Mouse (Mus musculus) frontal cortex, adult (tissue): ENCODE data around the gene Dcaf5.
A peak's percentile ranks its signal among the peaks of the same experiment; 100 is the strongest.
"Not testable (repeated sequence)": the region's sequence is repeated elsewhere in the genome, so short reads cannot be mapped to it uniquely, and the experiment has no call there.

Source experiments
- ATAC-seq: cut with Nextera tagmentation; 2 replicates; pipeline ENCODE4 v1.9.2; 2017; ENCODE audit warnings: mild to moderate bottlenecking, moderate library complexity, mixed read lengths; ENCODE audit not compliant: low TSS enrichment

Gene Dcaf5

DNA sequence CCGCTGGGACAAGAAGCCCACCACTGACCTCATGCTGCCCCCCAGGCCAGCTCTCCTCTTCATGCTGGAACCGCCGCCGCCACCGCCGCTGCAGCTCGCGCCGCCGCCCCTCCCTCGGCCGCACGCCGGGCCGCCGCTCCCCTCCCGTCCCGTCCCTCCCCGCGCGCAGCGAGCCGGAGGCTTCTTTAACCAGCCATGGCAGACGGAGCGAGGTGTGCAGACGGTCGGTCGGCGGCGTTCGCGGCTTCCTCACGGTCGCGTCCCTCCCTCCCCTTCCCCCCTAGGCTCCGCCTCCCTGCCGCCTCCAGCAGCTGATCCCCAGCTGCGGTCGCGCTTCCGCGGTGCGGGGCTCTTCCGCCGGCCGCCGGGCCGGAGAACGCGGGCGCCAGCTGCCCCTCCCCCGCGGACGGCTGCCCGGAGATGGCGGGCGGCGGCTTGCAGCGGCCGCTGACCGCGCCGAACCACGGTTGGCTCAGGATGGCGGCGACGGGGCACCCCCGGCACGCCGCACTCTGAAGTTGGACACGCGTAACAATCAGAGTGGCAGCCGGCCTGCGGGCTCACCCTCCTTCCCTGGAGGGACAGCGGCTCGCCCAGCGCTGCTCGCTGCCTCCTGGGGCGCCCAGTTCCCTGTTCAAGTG is at the start of gene Dcaf5:
Gene Dcaf5, minus strand, starts transcription at position 266 of the 641 bp plus-strand sequence.
- ATAC-seq: peak; percentile 82

GRCm38 (mm10) chr12:80483397-80483796 is 47.0 kb upstream of the Dcaf5 start:
- no peak for ATAC-seq

DNA sequence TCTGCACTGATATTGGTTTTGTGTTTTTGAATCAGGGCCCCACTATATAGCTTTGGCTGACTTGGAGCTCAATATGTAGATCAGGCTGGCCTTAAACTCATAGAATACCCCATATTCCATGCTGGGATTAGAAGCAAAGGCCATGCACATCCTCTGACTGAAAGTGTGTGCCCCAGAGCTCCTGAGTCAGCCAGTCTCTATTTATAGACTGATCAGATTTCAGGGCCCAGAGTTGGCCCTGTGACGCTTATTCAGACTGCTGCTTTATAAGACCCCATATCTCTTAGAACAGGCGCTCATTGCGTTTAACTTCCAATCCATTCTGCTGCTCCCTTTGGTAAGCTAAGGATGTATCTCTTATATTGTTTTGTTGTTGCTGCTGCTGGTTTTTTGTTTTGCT is 43.6 kb upstream of the Dcaf5 start:
- ATAC-seq: no peak

DNA sequence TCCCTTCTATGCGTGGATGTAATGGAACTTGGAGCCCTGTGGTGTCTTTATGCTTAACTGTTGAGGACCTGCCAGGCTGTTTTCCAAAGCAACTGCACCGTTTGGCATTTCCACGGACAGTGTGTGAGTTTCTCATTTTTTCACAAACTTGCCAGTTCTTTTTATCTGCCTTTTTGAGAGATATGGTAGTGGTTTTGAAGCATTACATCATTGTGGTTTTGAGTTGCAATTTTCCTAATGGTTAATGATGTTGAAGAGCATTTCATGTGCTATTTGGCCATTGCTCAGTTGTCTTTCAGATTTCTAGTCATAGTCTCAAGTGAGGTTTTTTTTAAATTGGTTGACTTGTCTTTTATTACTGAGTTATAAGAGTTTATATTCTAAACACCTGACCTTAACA is 37.3 kb upstream of the Dcaf5 start:
- ATAC-seq: no peak

GRCm38 (mm10) chr12:80471926-80472325 is 35.5 kb upstream of the Dcaf5 start:
- ATAC-seq: no peak

- ATAC-seq: no peak
Measured at GRCm38 (mm10) chr12:80470206-80470605, 33.8 kb upstream of the Dcaf5 start.

DNA sequence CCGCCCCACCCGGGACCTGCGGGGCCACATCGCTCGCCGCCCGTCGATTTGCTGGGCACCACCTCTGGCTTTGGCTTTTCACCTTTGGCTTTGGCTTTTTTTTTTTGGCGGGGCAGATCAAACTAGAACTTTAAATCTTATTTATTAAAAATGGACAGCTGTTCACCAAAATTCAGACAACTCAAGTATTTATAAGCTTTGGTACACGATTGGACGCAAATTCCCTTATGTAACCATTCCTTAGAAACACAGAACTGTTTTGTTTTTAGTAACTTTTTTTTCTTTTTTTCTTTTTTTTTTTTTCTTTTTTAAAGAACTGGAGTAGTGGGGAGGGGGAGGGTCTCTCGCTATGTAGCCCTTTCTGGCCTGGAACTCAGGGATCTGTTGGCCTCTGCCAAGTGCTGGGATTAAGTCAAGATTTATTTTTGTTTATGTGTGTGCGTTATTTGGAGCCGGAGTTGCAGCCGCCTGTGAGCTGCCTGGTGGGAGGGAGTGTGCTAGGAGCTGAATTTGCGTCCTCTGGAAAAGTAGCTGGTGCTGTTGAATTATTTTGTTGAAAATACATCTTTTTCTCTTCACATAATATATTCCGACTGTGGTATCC is 27.4 kb upstream of the Dcaf5 start:
- no peak for ATAC-seq

DNA sequence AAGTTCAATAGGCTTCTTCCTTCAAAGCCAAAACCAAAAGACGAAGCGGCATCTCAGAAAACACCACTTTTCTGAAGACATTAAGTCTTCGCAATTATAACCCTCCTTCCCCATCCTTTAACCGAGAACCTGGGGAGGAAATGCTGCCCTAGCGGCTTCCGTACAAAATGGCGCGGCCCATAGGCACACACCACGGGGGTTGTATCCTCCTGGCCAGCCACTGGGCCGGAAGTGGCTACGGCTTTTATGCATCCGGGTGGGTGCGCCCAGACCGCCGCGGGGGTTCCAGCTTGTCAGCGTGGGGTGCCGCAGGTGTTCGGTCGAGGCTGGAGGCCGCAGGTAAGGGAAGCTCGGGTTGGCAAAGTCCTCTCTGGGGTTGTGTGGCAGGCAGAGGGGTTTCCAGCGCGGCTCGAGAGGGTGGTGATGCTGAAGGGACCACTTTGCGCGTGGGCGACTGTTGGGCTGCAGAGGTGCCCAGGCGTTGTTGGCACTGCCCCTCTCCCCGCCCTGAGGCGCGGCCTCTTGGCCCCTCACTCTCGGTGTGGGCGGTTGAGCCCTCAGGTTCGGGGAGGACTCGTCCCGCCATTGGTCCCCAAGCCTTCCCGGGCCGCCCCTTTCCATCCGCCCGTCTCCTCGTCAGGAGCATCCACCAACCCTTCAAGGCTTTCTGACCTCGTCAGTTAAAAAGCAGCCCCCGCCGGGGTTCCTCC is 26.7 kb upstream of the Dcaf5 start, which contains the start of gene Exd2:
Gene Exd2, plus strand, starts transcription at position 154 of the 710 bp plus-strand sequence.
- ATAC-seq: peak; percentile 97

GRCm38 (mm10) chr12:80462292-80462896 is 26.0 kb upstream of the Dcaf5 start:
- not testable (repeated sequence) for ATAC-seq

DNA sequence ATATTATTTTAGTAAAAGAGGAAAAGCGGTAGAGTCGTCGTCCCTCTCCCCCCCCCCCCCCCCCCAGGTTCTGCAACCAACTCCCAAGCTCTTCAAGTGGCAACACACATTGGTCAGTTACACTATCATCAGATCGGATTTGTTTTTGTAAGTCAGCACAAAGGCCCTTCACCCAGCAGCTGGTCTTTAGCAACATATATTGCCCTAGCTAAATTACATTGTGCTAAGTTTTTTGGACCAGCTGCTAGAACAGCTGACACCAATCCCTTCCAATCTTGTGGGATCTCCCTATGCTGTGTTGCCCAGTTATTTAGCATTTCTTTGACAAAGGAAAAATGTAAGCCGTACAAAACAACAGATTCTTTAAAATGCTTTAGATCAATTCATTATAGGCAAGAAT is 21.6 kb upstream of the Dcaf5 start:
- no peak for ATAC-seq

GRCm38 (mm10) chr12:80453506-80453905 is 17.1 kb upstream of the Dcaf5 start:
- no peak for ATAC-seq

DNA sequence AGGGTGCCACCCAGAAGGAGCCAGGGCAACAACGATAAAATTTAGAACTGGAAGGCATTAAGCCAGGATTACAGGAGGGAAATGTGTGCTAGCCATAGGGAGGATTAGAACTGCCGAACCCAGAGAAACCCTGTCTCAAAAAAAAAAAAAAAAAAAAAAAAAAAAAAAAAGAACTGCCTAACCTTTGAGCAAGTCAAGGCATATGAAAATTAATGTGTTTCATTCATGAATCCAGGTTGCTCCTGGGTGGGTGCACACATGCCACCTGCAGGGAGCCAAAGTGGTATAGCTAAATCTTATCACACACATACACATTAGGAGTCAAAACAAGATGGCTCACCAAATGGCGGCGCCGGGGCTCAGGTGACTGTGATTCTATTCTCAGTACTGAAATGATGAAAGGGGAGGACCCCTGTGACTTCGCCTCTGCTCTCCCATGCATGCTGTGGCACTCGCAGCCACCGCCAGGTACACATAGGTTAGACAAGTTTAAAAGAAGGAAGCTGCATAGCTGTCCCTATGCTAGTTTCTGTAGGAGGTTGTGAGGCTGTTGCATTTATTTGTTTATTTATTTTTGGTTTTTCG is 8.2 kb upstream of the Dcaf5 start:
- ATAC-seq: no peak

- ATAC-seq: no peak
Measured at GRCm38 (mm10) chr12:80440957-80441356, 4.6 kb upstream of the Dcaf5 start.

DNA sequence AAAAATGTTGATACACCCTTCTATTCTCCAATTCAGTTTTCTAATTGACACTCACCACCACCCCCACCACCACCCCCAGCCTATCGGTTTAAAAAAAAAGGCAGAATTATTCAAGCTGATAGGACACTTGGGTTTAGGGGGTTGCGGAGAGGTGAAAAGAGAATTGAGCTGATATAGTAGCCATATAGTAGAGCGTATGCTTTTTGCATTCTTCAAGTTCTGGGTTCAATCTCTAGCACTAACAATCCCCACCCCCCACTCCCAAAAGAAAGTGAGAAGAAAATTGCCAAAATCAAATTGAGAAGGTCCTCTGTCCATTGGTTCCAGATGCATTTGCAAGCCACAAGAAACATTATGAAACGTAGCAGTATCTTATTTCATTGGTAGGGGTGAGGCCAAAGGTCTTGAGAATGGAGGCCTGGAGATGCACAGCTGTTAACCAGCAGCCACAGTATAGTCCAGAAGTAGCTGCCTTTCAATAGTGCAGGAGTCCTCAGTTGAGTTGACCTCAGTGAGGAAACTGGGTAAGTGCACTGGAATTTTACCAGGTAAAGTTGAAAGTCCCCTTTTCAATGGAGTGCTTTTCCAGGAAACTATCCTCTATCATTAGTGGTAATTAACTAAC is 762 bp upstream of the Dcaf5 start:
- ATAC-seq: no peak

GRCm38 (mm10) chr12:80435887-80436286 is 514 bp downstream of the Dcaf5 start:
- no peak for ATAC-seq

DNA sequence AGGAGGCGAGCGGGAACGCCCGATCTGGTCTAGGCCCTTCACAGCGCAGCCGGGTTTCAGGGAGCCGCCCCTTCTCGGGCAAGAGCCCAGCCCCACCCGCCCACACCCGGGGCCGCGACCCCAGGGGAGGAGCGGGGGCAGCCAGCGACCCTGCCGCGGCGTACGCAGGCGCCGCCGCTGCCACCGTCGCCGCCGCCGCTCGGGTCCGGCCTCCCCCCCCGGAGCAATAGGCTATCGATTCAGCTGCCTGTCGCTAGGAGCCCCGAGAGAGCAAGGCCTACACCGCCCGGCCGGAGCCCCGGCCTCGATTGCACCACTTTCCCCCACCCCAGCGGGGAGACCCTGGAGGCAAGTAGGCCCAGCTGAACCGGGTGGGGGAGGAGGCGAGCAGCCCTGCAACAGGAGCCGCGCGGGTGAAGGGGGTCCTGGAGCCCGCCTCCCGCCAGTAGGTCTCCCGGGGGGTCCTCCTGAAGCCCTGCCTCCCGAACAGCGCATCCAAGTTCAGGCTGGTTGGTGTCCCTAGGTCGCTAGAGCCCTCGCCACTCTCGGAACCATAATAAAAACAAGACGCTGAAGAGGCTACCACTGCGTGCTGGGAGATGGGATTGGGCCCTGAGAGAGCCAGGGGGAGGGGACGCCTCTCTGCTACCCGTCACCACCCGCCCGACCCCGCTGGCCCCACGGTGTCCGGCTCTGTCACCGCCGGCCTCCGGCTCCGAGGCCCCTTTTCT is 1.3 kb downstream of the Dcaf5 start:
- peak; percentile 33 for ATAC-seq

- ATAC-seq: no peak
Measured at GRCm38 (mm10) chr12:80434601-80434960, 1.8 kb downstream of the Dcaf5 start.

GRCm38 (mm10) chr12:80433266-80433665 is 3.1 kb downstream of the Dcaf5 start:
- no peak for ATAC-seq

DNA sequence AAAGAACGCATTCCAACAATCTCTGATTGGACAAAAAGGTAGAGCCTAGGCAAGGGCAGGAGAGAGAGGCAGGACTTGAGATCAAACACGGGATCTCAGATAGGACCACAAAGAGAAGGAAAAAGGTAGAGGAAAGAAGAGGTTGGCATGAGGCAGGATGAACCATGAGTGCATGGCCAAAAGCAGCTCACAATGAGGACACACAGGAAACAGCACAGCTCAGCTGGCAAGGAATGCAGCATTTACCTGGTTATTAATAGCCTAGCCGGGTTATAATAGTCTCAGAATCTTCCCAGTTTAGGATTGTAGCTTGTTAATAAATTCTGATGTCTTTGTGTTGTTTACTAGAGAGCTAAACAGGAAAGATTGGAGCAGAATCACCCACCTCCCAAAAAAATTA is 8.7 kb downstream of the Dcaf5 start:
- ATAC-seq: no peak

DNA sequence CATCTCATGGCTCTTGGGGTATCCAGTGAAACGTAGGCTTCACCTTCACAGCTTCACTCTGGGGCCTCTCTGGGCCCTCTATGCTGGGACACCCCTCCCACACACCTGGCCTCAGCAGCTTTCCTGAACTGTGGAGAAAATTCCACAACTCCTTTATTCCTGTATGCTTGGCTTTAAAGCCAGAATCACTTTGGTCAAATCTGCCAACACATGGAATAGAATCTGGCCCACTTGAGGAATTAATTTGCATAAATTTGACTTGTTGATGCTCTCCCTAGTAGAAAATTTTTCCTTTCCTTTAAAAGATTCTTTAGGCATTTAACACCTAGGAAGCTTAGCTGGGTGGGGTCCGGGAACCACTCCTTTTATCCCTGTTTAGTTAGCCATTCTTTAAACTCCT is 21.3 kb downstream of the Dcaf5 start:
- ATAC-seq: peak; percentile 96

DNA sequence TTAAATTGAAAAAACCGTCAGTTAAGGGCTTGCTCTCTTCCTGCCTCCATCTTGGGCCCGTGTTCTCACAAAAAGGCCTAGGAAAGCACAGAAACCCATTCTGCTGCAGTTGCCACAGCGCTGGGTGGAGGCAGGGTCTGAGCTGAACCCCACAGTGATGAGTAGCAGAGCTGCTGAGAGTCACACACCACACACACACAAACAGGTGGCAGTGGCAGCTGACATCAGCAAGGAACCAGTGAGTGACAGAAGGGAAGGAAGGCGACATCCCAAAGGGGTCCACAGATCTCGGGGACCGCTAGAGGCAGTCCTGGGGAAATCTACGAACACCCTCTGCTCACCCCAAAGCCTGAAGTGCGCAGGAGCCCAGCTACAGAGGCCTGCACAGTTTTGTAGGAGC is 25.5 kb downstream of the Dcaf5 start:
- ATAC-seq: no peak
